Mouse (Mus musculus) limb, embryonic 10.5 days (tissue): ENCODE measurements around the gene Yes1. TPM values are rescaled to one million over a fixed set of nuclear protein-coding genes. Genes with fewer than 3 reads are reported as not detected.

Experiments used
- polyA plus RNA-seq: library from polyadenylated mRNA; unstranded; fragments of >200 nt; fragmentation: Nextera tagmentation; extraction: Ambion mirVana; gene quantifications from 2 replicates; pipeline ENCODE4 v1.2.1, GENCODE M21; 2016

Yes1 gene
- polyA plus RNA-seq, 1 experiment from 2014 or later: 35.7 TPM

Other genes with a start within 250 kb of the Yes1 start
- 206 and 237 TPM in 2 replicates for gene Ppp1cb, start 152.3 kb upstream of the Yes1 start, polyA plus RNA-seq
- 77.7 and 80.1 TPM in 2 replicates for gene Pisd, start 174.5 kb downstream of the Yes1 start, polyA plus RNA-seq
- gene Gm20671, start 215.9 kb downstream of the Yes1 start, polyA plus RNA-seq: not detected in 2 replicates
- 20.7 and 21.8 TPM in 2 replicates for gene Prr14l, start 243.1 kb downstream of the Yes1 start, polyA plus RNA-seq